In the genomic region with DNA sequence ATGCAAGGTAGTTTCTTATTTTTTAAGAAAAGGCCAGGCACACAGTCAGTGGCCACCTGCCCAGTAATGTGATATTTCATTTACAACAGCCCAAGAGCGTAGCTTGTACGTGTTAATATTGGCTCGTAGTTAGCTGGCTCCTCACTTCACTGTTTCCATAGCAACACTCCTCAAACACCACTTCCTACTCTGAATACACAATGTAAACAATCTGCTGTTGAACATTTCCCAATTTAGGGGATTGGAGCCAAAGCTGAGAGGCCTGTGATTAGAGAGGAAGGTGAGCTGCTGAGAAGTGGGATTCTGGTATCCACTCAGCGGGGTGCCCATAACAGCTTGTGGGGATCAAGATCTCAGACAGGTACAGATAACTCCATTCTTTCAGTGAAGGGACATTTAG, we compare ENCODE assay signal across 11 mouse cellular contexts. TPM values are rescaled to one million over a fixed set of nuclear protein-coding genes. Genes with fewer than 3 reads are reported as not detected.
DNase-seq lines count a peak whose midpoint lies in the region; ATAC-seq and TF ChIP-seq lines count a peak whose summit lies in the region.
"Had no signal": no experiment of that assay in that cellular context is flagged by ENCODE, and none has a peak within 500 bp of the region (broad histone marks: within the 10 kb centered on the region; RNA-seq: fewer than 3 reads in every experiment).

No protein-coding gene starts in this region.

- no peaks in the 10 kb centered on the region for H3K4me1 ChIP-seq in limb, embryonic 13.5 days
- no peaks in the 10 kb centered on the region for H3K4me1 ChIP-seq in limb, embryonic 10.5 days
- peaks cover 10% of the 10 kb centered on the region; the same call in 1 of the 2 replicates for H3K4me1 ChIP-seq in hindbrain, postnatal 0 days (ENCODE audit: insufficient read depth, low read length)
- H3K4me1 ChIP-seq in lung, adult 2 months (ENCODE audit: control insufficient read depth, insufficient read depth, low read length): peaks cover 10% of the 10 kb centered on the region
- no peaks in the 10 kb centered on the region for H3K4me1 ChIP-seq in kidney, embryonic 15.5 days
- H3K4me1 ChIP-seq: embryonic facial prominence, embryonic 12.5 days had no signal

- TF ChIP-seq CTCF in hindbrain, postnatal 0 days (IDR thresholded peaks at IDR 0.05; ENCODE audit: low read depth): no peak
- no peak for TF ChIP-seq CTCF in lung, adult 2 months (IDR thresholded peaks at IDR 0.05; ENCODE audit: insufficient read depth, low read length)

- no peaks in the 10 kb centered on the region for H3K36me3 ChIP-seq in limb, embryonic 13.5 days
- no peaks in the 10 kb centered on the region for H3K36me3 ChIP-seq in limb, embryonic 10.5 days
- no peaks in the 10 kb centered on the region for H3K36me3 ChIP-seq in hindbrain, postnatal 0 days (ENCODE audit: insufficient read depth, low read length)
- no peaks in the 10 kb centered on the region for H3K36me3 ChIP-seq in kidney, embryonic 15.5 days
- H3K36me3 ChIP-seq: embryonic facial prominence, embryonic 12.5 days had no signal

- H3K27me3 ChIP-seq in limb, embryonic 13.5 days: no peaks in the 10 kb centered on the region
- H3K27me3 ChIP-seq in limb, embryonic 10.5 days (ENCODE audit: low read depth, poor library complexity, severe bottlenecking): no peaks in the 10 kb centered on the region
- no peaks in the 10 kb centered on the region for H3K27me3 ChIP-seq in hindbrain, postnatal 0 days (ENCODE audit: insufficient read depth, low read length)
- H3K27me3 ChIP-seq in kidney, embryonic 15.5 days: no peaks in the 10 kb centered on the region
- H3K27me3 ChIP-seq: embryonic facial prominence, embryonic 12.5 days had no signal

- no peak for DNase-seq in limb, embryonic 10.5 days (ENCODE audit: low spot score)
- DNase-seq in hindbrain, postnatal 0 days (ENCODE audit: low spot score): peak; percentile 64
- peak; percentile 22 for DNase-seq in lung, adult 2 months
- DNase-seq in right cerebral cortex, postnatal 4 days: peak; percentile 16
- DNase-seq in kidney, adult 11 months: no peak
- DNase-seq: kidney, postnatal 10 days; thymus, postnatal 36 days had no signal

- peak; percentile 61; the same call in 1 of the 2 replicates for ATAC-seq in limb, embryonic 13.5 days (ENCODE audit: low FRiP score, low read depth)
- ATAC-seq in hindbrain, postnatal 0 days: peak; percentile 70
- ATAC-seq in kidney, embryonic 15.5 days (replicated peaks; ENCODE audit: low FRiP score): no peak

- no peak overlapping the region for H3K4me3 ChIP-seq in limb, embryonic 13.5 days
- H3K4me3 ChIP-seq in limb, embryonic 10.5 days: no peak overlapping the region
- H3K4me3 ChIP-seq in hindbrain, postnatal 0 days (ENCODE audit: low read length): no peak overlapping the region
- no peak overlapping the region for H3K4me3 ChIP-seq in lung, adult 2 months (replicated peaks; ENCODE audit: extremely low read depth, low read depth, low read length)
- H3K4me3 ChIP-seq in kidney, embryonic 15.5 days (replicated peaks): no peak overlapping the region
- H3K4me3 ChIP-seq: embryonic facial prominence, embryonic 12.5 days had no signal

- WGBS in limb, embryonic 13.5 days: 44% methylated on average over 4 of the region's 4 CpGs
- WGBS in limb, embryonic 10.5 days: 81% methylated on average over 4 of the region's 4 CpGs
- 34% methylated on average over 4 of the region's 4 CpGs for WGBS in hindbrain, postnatal 0 days
- 24% methylated on average over 4 of the region's 4 CpGs for WGBS in lung, adult 2 months
- 42% methylated on average over 4 of the region's 4 CpGs for whole genome bisulfite sequencing in kidney, embryonic 15.5 days

- H3K27ac ChIP-seq in limb, embryonic 13.5 days: no peak overlapping the region
- no peak overlapping the region for H3K27ac ChIP-seq in limb, embryonic 10.5 days
- no peak overlapping the region for H3K27ac ChIP-seq in hindbrain, postnatal 0 days
- H3K27ac ChIP-seq in kidney, embryonic 15.5 days: no peak overlapping the region
- H3K27ac ChIP-seq: embryonic facial prominence, embryonic 12.5 days had no signal

- no peak overlapping the region for H3K4me2 ChIP-seq in limb, embryonic 13.5 days (replicated peaks)
- H3K4me2 ChIP-seq in hindbrain, postnatal 0 days (ENCODE audit: low read depth, low read length): no peak overlapping the region
- no peak overlapping the region for H3K4me2 ChIP-seq in kidney, embryonic 15.5 days
- H3K4me2 ChIP-seq: embryonic facial prominence, embryonic 12.5 days had no signal

- H3K9me3 ChIP-seq in limb, embryonic 13.5 days: no peaks in the 10 kb centered on the region
- no peaks in the 10 kb centered on the region for H3K9me3 ChIP-seq in limb, embryonic 10.5 days (replicated peaks)
- no peaks in the 10 kb centered on the region for H3K9me3 ChIP-seq in hindbrain, postnatal 0 days (ENCODE audit: low read length)
- no peaks in the 10 kb centered on the region for H3K9me3 ChIP-seq in kidney, embryonic 15.5 days (replicated peaks)
- H3K9me3 ChIP-seq: embryonic facial prominence, embryonic 12.5 days had no signal

- no peak overlapping the region for H3K9ac ChIP-seq in limb, embryonic 13.5 days
- H3K9ac ChIP-seq in hindbrain, postnatal 0 days (replicated peaks; ENCODE audit: low read length): no peak overlapping the region
- H3K9ac ChIP-seq in kidney, embryonic 15.5 days: no peak overlapping the region
- H3K9ac ChIP-seq: embryonic facial prominence, embryonic 12.5 days had no signal

- no peak for TF ChIP-seq POLR2A in lung, adult 2 months (IDR thresholded peaks at IDR 0.05; ENCODE audit: borderline replicate concordance, extremely low read depth, low read depth, low read length)

RNA-seq across cellular contexts. Expression of a gene that starts 16.0 kb away (rescaled TPM):
- 0.82 and 0.85 TPM in 2 replicates for polyA plus RNA-seq in limb, embryonic 13.5 days (2015; fragmentation: Nextera tagmentation; extraction: Ambion mirVana)
- not detected in 2 replicates for polyA plus RNA-seq in limb, embryonic 10.5 days (2016; fragmentation: Nextera tagmentation; extraction: Ambion mirVana)
- 4.5 and 7.2 TPM in 2 replicates for total RNA-seq in hindbrain, postnatal 0 days (2014; rRNA removed)
- polyA plus RNA-seq in hindbrain, postnatal 0 days (2015; fragmentation: Nextera tagmentation; extraction: Ambion mirVana): 2.0 and 2.3 TPM in 2 replicates
- 20.2 and 25.2 TPM in 2 replicates for polyA plus RNA-seq in lung, adult 2 months (2012; rRNA removed)
- 0.06 and 0.10 TPM in 2 replicates for polyA plus RNA-seq in kidney, embryonic 15.5 days (2015; fragmentation: Nextera tagmentation; extraction: Ambion mirVana)
- total RNA-seq: megakaryocyte progenitor cell, adult 5-6 weeks had no signal

Comparison
In these comparisons a context has a peak if more than half of its experiments do, and no peak if none do; other contexts are left out.
1. DNase-seq: peak in hindbrain, postnatal 0 days (single experiment), lung, adult 2 months (single experiment) and right cerebral cortex, postnatal 4 days (single experiment); none in limb, embryonic 10.5 days (single experiment) and kidney, adult 11 months (single experiment).